Mouse (Mus musculus) T-helper 2 cell (primary cell): ENCODE results near the gene Glis3.

Source experiments
- in situ Hi-C: fragments of 300-600 bp; cut with MboI, MseI; formaldehyde crosslinking; loops from one replicate; pipeline ENCODE4 v1.15.1; 2025; ENCODE audit warnings: high pct_unique_total_duplicates

The Glis3 gene

GRCm38 (mm10) chr19:28538813-28539212 is 141.1 kb downstream of the Glis3 start:
- in situ Hi-C loops: no loop called here

GRCm38 (mm10) chr19:28534964-28535363 is 144.9 kb downstream of the Glis3 start:
- in situ Hi-C loops: no loop called here

GRCm38 (mm10) chr19:28533576-28533975 is 146.3 kb downstream of the Glis3 start:
- in situ Hi-C loops: no loop called here

- in situ Hi-C loops: no loop called here
Measured at GRCm38 (mm10) chr19:28531750-28532149, 148.1 kb downstream of the Glis3 start.

- in situ Hi-C loops: no loop called here
Measured at GRCm38 (mm10) chr19:28530846-28531245, 149.0 kb downstream of the Glis3 start.

- in situ Hi-C loops: loop anchor here (10.0 kb wide), 1 partner anchor 56 kb away; no protein-coding TSS in a partner anchor
Measured at GRCm38 (mm10) chr19:28529006-28529405, 150.9 kb downstream of the Glis3 start.

- in situ Hi-C loops: loop anchor here (10.0 kb wide), 1 partner anchor 57 kb away; no protein-coding TSS in a partner anchor
Measured at GRCm38 (mm10) chr19:28527446-28527845, 152.4 kb downstream of the Glis3 start.

- in situ Hi-C loops: loop anchor here (10.0 kb wide), 1 partner anchor 59 kb away; no protein-coding TSS in a partner anchor
Measured at GRCm38 (mm10) chr19:28525331-28525730, 154.5 kb downstream of the Glis3 start.

- in situ Hi-C loops: loop anchor here (10.0 kb wide), 1 partner anchor 63 kb away; no protein-coding TSS in a partner anchor
Measured at GRCm38 (mm10) chr19:28522289-28522688, 157.6 kb downstream of the Glis3 start.

GRCm38 (mm10) chr19:28520761-28521181 is 159.1 kb downstream of the Glis3 start:
- in situ Hi-C loops: loop anchor here (10.0 kb wide), 1 partner anchor 64 kb away; no protein-coding TSS in a partner anchor

GRCm38 (mm10) chr19:28520128-28520745 is 159.6 kb downstream of the Glis3 start:
- in situ Hi-C loops: loop anchor here (10.0 kb wide), 1 partner anchor 65 kb away; no protein-coding TSS in a partner anchor

GRCm38 (mm10) chr19:28519296-28519695 is 160.6 kb downstream of the Glis3 start:
- in situ Hi-C loops: no loop called here

GRCm38 (mm10) chr19:28518846-28519245 is 161.0 kb downstream of the Glis3 start:
- in situ Hi-C loops: no loop called here

- in situ Hi-C loops: no loop called here
Measured at GRCm38 (mm10) chr19:28518266-28518665, 161.6 kb downstream of the Glis3 start.

- in situ Hi-C loops: no loop called here
Measured at GRCm38 (mm10) chr19:28517464-28518080, 162.3 kb downstream of the Glis3 start.

GRCm38 (mm10) chr19:28516487-28516886 is 163.4 kb downstream of the Glis3 start:
- in situ Hi-C loops: no loop called here

GRCm38 (mm10) chr19:28512475-28512874 is 167.4 kb downstream of the Glis3 start:
- in situ Hi-C loops: no loop called here

GRCm38 (mm10) chr19:28511910-28512309 is 168.0 kb downstream of the Glis3 start:
- in situ Hi-C loops: no loop called here

GRCm38 (mm10) chr19:28505376-28505775 is 174.5 kb downstream of the Glis3 start:
- in situ Hi-C loops: no loop called here

GRCm38 (mm10) chr19:28503011-28503410 is 176.9 kb downstream of the Glis3 start:
- in situ Hi-C loops: loop anchor here (5.0 kb wide), 1 partner anchor 721 kb away; no protein-coding TSS in a partner anchor

- in situ Hi-C loops: loop anchor here (5.0 kb wide), 1 partner anchor 719 kb away; no protein-coding TSS in a partner anchor
Measured at GRCm38 (mm10) chr19:28500975-28501374, 178.9 kb downstream of the Glis3 start.

GRCm38 (mm10) chr19:28500505-28500904 is 179.4 kb downstream of the Glis3 start:
- in situ Hi-C loops: loop anchor here (5.0 kb wide), 1 partner anchor 718 kb away; no protein-coding TSS in a partner anchor

- in situ Hi-C loops: loop anchor here (5.0 to 10.0 kb wide), 2 partner anchors 717 to 1125 kb away; no protein-coding TSS in a partner anchor
Measured at GRCm38 (mm10) chr19:28499786-28500185, 180.1 kb downstream of the Glis3 start.
